Mouse (Mus musculus) limb, embryonic 12.5 days (tissue): ENCODE measurements around the gene Slc9a3. TPM values are rescaled to one million over a fixed set of nuclear protein-coding genes. Genes with fewer than 3 reads are reported as not detected.
A peak's percentile ranks its signal among the peaks of the same experiment; 100 is the strongest.

Experiments used
- ATAC-seq: fragments of 200-750 bp; cut with Nextera tagmentation; 2 replicates; pipeline ENCODE4 v1.8.0; 2017; ENCODE audit warnings: low read depth, moderate TSS enrichment; ENCODE audit not compliant: insufficient number of reproducible peaks, insufficient read depth, low FRiP score, low TSS enrichment
- H3K27ac ChIP-seq: fragments of 300-500 bp; sonication (generic); 2 replicates; pipeline ENCODE4 v1.5.1; 2016; ENCODE audit warnings: mild to moderate bottlenecking, moderate library complexity
- H3K27me3 ChIP-seq: fragments of 300-500 bp; sonication (generic); 2 replicates; pipeline ENCODE4 v1.6.1; 2016; ENCODE audit warnings: mild to moderate bottlenecking, moderate library complexity
- H3K36me3 ChIP-seq: fragments of 300-500 bp; sonication (generic); 2 replicates; pipeline ENCODE4 v1.6.1; 2016; ENCODE audit warnings: mild to moderate bottlenecking, moderate library complexity
- H3K4me1 ChIP-seq: fragments of 300-500 bp; sonication (generic); replicated peaks from 2 replicates; pipeline ENCODE4 v1.6.1; 2016
- H3K4me2 ChIP-seq: fragments of 300-500 bp; sonication (generic); 2 replicates; pipeline ENCODE4 v1.6.1; 2016; ENCODE audit warnings: mild to moderate bottlenecking, moderate library complexity
- H3K4me3 ChIP-seq: fragments of 300-500 bp; sonication (generic); replicated peaks from 2 replicates; pipeline ENCODE4 v1.5.1; 2016; ENCODE audit warnings: mild to moderate bottlenecking
- H3K9ac ChIP-seq: fragments of 300-500 bp; sonication (generic); replicated peaks from 2 replicates; pipeline ENCODE4 v1.6.1; 2016; ENCODE audit warnings: mild to moderate bottlenecking, moderate library complexity
- H3K9me3 ChIP-seq: fragments of 300-500 bp; sonication (generic); 2 replicates; pipeline ENCODE4 v1.6.1; 2016; ENCODE audit warnings: mild to moderate bottlenecking, moderate library complexity
- WGBS: fragments of 180-500 bp; shearing (Covaris S2); methylation state at CpG from one replicate; pipeline ENCODE4 v1.1.7; 2016; 5-methylcytosine and 5-hydroxymethylcytosine counted together
- polyA plus RNA-seq: library from polyadenylated mRNA; unstranded; fragments of >200 nt; fragmentation: Nextera tagmentation; extraction: Ambion mirVana; gene quantifications from 2 replicates; pipeline ENCODE4 v1.2.1, GENCODE M21; 2016

Slc9a3 gene
- polyA plus RNA-seq, 1 experiment from 2014 or later: not detected

- H3K4me1 ChIP-seq: peaks cover 11% of the 10 kb centered on the region
- under 1% methylated on average over 39 of the region's 39 CpGs for whole genome bisulfite sequencing
- peak within 1 kb of the TSS; percentile 86 for H3K4me2 ChIP-seq
- peak within 1 kb of the TSS; percentile 78 for H3K27ac ChIP-seq
- H3K9ac ChIP-seq: peak within 1 kb of the TSS; percentile 83
- peak within 1 kb of the TSS; percentile 80 for H3K4me3 ChIP-seq
- H3K36me3 ChIP-seq: peaks cover 31% of the 10 kb centered on the region
- ATAC-seq: peak; percentile 95
- H3K27me3 ChIP-seq: no peaks in the 10 kb centered on the region
- H3K9me3 ChIP-seq: no peaks in the 10 kb centered on the region
These were observed 87.2 kb downstream of the Slc9a3 start, which contains the start of gene Exoc3 for GRCm38 (mm10) chr13:74208317-74208985. TSS of gene Exoc3 (minus strand) at chr13:74208732.

DNA sequence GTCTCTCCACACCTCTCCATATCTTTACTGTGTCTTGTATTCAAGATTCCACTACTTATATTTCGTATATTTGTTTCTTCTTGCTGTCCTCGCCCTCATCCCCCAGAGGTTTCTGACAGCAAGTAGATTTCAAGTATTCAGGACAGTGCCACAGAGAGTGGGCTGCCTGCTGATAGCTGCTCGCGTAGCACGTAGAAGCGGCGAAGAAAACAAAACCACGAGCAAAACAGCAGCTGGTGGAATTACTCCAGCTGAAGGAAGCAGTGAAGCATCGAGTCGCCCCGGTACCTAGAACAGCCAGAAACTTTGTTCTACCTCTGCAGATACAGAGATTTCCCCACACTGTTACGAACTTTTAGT is 87.7 kb downstream of the Slc9a3 start:
- Histone ChIP-seq H3K27me3 (no peaks in the 10 kb centered on the region), H3K9me3 (no peaks in the 10 kb centered on the region), H3K27ac (peak overlapping the region; percentile 78), H3K4me1 (peaks cover 11% of the 10 kb centered on the region), H3K9ac (peak overlapping the region; percentile 83), H3K4me3 (peak overlapping the region; percentile 80), H3K4me2 (peak overlapping the region; percentile 86), H3K36me3 (peaks cover 26% of the 10 kb centered on the region)
- ATAC-seq: no peak
- 20% methylated on average over 12 of the region's 12 CpGs for WGBS

DNA sequence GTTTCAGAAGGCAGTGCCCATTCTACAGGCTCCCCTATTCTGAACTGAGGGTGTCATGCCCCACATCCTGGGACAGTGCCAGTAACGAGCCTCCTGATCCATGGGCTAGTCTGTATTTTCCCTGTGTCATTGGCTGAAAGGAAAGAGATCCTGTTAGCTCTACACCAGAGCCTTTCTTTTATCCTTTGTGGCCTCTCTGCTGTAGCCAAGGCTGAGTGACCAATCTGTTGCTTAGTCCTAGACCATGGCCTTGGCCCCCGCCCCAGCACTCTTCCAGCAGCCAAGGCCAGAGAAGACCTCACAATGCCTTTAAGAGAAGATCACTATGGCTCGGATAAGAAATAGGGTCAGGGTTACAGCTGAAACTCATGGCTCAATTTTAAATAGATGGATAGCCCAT is 97.2 kb downstream of the Slc9a3 start:
- Histone ChIP-seq H3K9me3 (no peaks in the 10 kb centered on the region), H3K36me3 (no peaks in the 10 kb centered on the region), H3K4me3 (no peak overlapping the region), H3K27me3 (0 out of 2 replicates have a peak, but pooled peaks cover 4% of the 10 kb centered on the region), H3K9ac (no peak overlapping the region), H3K4me2 (no peak overlapping the region), H3K27ac (no peak overlapping the region), H3K4me1 (no peaks in the 10 kb centered on the region)
- ATAC-seq: no peak
- WGBS: 77% methylated on average over 3 of the region's 3 CpGs

Other genes starting within 250 kb of the Slc9a3 start
- 49.5 and 57.6 TPM in 2 replicates for gene Trip13, start 183.7 kb upstream of the Slc9a3 start, polyA plus RNA-seq
- gene Brd9, start 183.6 kb upstream of the Slc9a3 start, polyA plus RNA-seq: 59.7 and 66.7 TPM in 2 replicates
- gene Zdhhc11, start 157.6 kb upstream of the Slc9a3 start, polyA plus RNA-seq: not detected in 2 replicates
- gene Tppp, start 112.0 kb upstream of the Slc9a3 start, polyA plus RNA-seq: 0.53 and 0.58 TPM in 2 replicates
- 20.9 TPM in 2 replicates for gene Cep72, start 59.2 kb upstream of the Slc9a3 start, polyA plus RNA-seq
- 64.7 and 73.2 TPM in 2 replicates for gene Exoc3, start 87.3 kb downstream of the Slc9a3 start, polyA plus RNA-seq
- 1.3 and 1.6 TPM in 2 replicates for gene Ahrr, start 170.9 kb downstream of the Slc9a3 start, polyA plus RNA-seq
- 130 and 139 TPM in 2 replicates for gene Pdcd6, start 196.1 kb downstream of the Slc9a3 start, polyA plus RNA-seq
- gene Sdha, start 228.8 kb downstream of the Slc9a3 start, polyA plus RNA-seq: 235 and 236 TPM in 2 replicates
- 61.5 and 67.4 TPM in 2 replicates for gene Ccdc127, start 228.9 kb downstream of the Slc9a3 start, polyA plus RNA-seq
- not detected in 2 replicates for gene Lrrc14b, start 242.5 kb downstream of the Slc9a3 start, polyA plus RNA-seq